Mouse (Mus musculus): ENCODE measurements around the gene Dnajb4. TPM values are rescaled to one million over a fixed set of nuclear protein-coding genes. Genes with fewer than 3 reads are reported as not detected.
A peak's percentile ranks its signal among the peaks of the same experiment; 100 is the strongest.

The Dnajb4 gene
- total and polyA plus RNA-seq, 3 experiments = 10.7 to 14.6 TPM; not detected in 1

- no peak overlapping the region for H3K27ac ChIP-seq (ENCODE audit: control insufficient read depth, low read depth, low read length)
These were observed 60.2 kb downstream of the Dnajb4 start for GRCm38 (mm10) chr3:152149863-152150262.

GRCm38 (mm10) chr3:152149449-152149848 lies 60.7 kb downstream of the Dnajb4 start:
- Histone ChIP-seq H3K27me3 (ENCODE audit: control insufficient read depth in 1 of 2, insufficient read depth in 2 of 2, low read length in 2 of 2) (no peaks in the 10 kb centered on the region), H3K36me3 (ENCODE audit: control insufficient read depth in 1 of 2, insufficient read depth in 2 of 2, low read length in 2 of 2) (peaks cover 0 to 4% of the 10 kb centered on the region in 2 experiments; a peak in 2 of 4 replicates), H3K27ac (ENCODE audit: control insufficient read depth, low read depth, low read length) (no peak overlapping the region), H3K4me1 (ENCODE audit: control insufficient read depth in 1 of 2, insufficient read depth in 2 of 2, low read length in 2 of 2) (peaks cover 0 to 21% of the 10 kb centered on the region in 2 experiments; a peak in 2 of 4 replicates), H3K9ac (ENCODE audit: control insufficient read depth, low read depth, low read length, poor library complexity, severe bottlenecking) (no peak overlapping the region), H3K79me2 (ENCODE audit: control insufficient read depth, insufficient read depth, low read length, poor library complexity) (no peaks in the 10 kb centered on the region), H3K4me3 (ENCODE audit: control insufficient read depth in 1 of 2, insufficient read depth in 1 of 2, low read depth in 2 of 2, low read length in 2 of 2) (no peak overlapping the region), H3K9me3 (replicated peaks; ENCODE audit: insufficient read depth, low read length) (no peaks in the 10 kb centered on the region)
- peak; percentile 40 for DNase-seq (ENCODE audit: low read depth, low spot score)
- TF ChIP-seq TAL1 (IDR thresholded peaks at IDR 0.05; ENCODE audit: low read length) (no peak), MXI1 (IDR thresholded peaks at IDR 0.05; ENCODE audit: low read depth, low read length) (no peak), CHD2 (IDR thresholded peaks at IDR 0.05; ENCODE audit: low read length) (no peak), BHLHE40 (IDR thresholded peaks at IDR 0.05; ENCODE audit: borderline replicate concordance, low read depth, low read length) (no peak), USF2 (IDR thresholded peaks at IDR 0.05; ENCODE audit: borderline replicate concordance in 1 of 2, insufficient read depth in 1 of 2, low read depth in 1 of 2, low read length in 2 of 2) (no peak), ZMIZ1 (IDR thresholded peaks at IDR 0.05; ENCODE audit: low read depth, low read length) (no peak), CTCF (IDR thresholded peaks at IDR 0.05 in 2 of 3, conservative IDR thresholded peaks at IDR 0.05 in 1 of 3; ENCODE audit: control insufficient read depth in 1 of 3, insufficient read depth in 1 of 3, low read depth in 2 of 3, low read length in 3 of 3, poor library complexity in 1 of 3, severe bottlenecking in 1 of 3) (no peak), ZNF384 (IDR thresholded peaks at IDR 0.05; ENCODE audit: low read depth, low read length) (no peak), POLR2A (IDR thresholded peaks at IDR 0.05; ENCODE audit: control insufficient read depth in 1 of 2, insufficient read depth in 1 of 2, low read depth in 1 of 2, low read length in 2 of 2, poor library complexity in 1 of 2) (no peak), MYB (IDR thresholded peaks at IDR 0.05; ENCODE audit: low read depth, low read length) (no peak), RCOR1 (IDR thresholded peaks at IDR 0.05; ENCODE audit: low read depth, low read length) (no peak), JUND (IDR thresholded peaks at IDR 0.05; ENCODE audit: low read depth, low read length) (no peak)

More at GRCm38 (mm10) chr3:152149863-152150262, 60.2 kb downstream of the Dnajb4 start:
- H3K4me1 ChIP-seq (ENCODE audit: control insufficient read depth in 1 of 2, insufficient read depth in 2 of 2, low read length in 2 of 2) = peaks cover 0 to 21% of the 10 kb centered on the region in 2 experiments; a peak in 2 of 4 replicates
- no peak overlapping the region for H3K9ac ChIP-seq (ENCODE audit: control insufficient read depth, low read depth, low read length, poor library complexity, severe bottlenecking)
- H3K4me3 ChIP-seq (ENCODE audit: control insufficient read depth in 1 of 2, insufficient read depth in 1 of 2, low read depth in 2 of 2, low read length in 2 of 2) = no peak overlapping the region
- H3K9me3 ChIP-seq (replicated peaks; ENCODE audit: insufficient read depth, low read length) = no peaks in the 10 kb centered on the region
- peaks cover 0 to 4% of the 10 kb centered on the region in 2 experiments; a peak in 2 of 4 replicates for H3K36me3 ChIP-seq (ENCODE audit: control insufficient read depth in 1 of 2, insufficient read depth in 2 of 2, low read length in 2 of 2)
- DNase-seq (ENCODE audit: low read depth, low spot score) = no peak
- no peaks in the 10 kb centered on the region for H3K79me2 ChIP-seq (ENCODE audit: control insufficient read depth, insufficient read depth, low read length, poor library complexity)
- no peaks in the 10 kb centered on the region for H3K27me3 ChIP-seq (ENCODE audit: control insufficient read depth in 1 of 2, insufficient read depth in 2 of 2, low read length in 2 of 2)
- no peak for TF ChIP-seq MAX (IDR thresholded peaks at IDR 0.05; ENCODE audit: low read length)
- TF ChIP-seq POLR2AphosphoS5 (IDR thresholded peaks at IDR 0.05; ENCODE audit: borderline replicate concordance, low read depth, low read length) = no peak
- TF ChIP-seq POLR2AphosphoS2 (IDR thresholded peaks at IDR 0.05; ENCODE audit: low read length) = no peak
- no peak for TF ChIP-seq CTCF (IDR thresholded peaks at IDR 0.05 in 2 of 3, conservative IDR thresholded peaks at IDR 0.05 in 1 of 3; ENCODE audit: control insufficient read depth in 1 of 3, insufficient read depth in 1 of 3, low read depth in 2 of 3, low read length in 3 of 3, poor library complexity in 1 of 3, severe bottlenecking in 1 of 3)
- no peak for TF ChIP-seq RCOR1 (IDR thresholded peaks at IDR 0.05; ENCODE audit: low read depth, low read length)
- no peak for TF ChIP-seq MAFK (IDR thresholded peaks at IDR 0.05; ENCODE audit: borderline replicate concordance, low read depth, low read length)
- no peak for TF ChIP-seq TBP (IDR thresholded peaks at IDR 0.05; ENCODE audit: low read depth, low read length)
- TF ChIP-seq ZMIZ1 (IDR thresholded peaks at IDR 0.05; ENCODE audit: low read depth, low read length) = no peak
- no peak for TF ChIP-seq HCFC1 (IDR thresholded peaks at IDR 0.05; ENCODE audit: low read depth, low read length)
- TF ChIP-seq TAL1 (IDR thresholded peaks at IDR 0.05; ENCODE audit: low read length) = no peak
- no peak for TF ChIP-seq MYC (IDR thresholded peaks at IDR 0.05; ENCODE audit: low read depth, low read length)
- TF ChIP-seq USF2 (IDR thresholded peaks at IDR 0.05; ENCODE audit: borderline replicate concordance in 1 of 2, insufficient read depth in 1 of 2, low read depth in 1 of 2, low read length in 2 of 2) = no peak
- no peak for TF ChIP-seq NRF1 (IDR thresholded peaks at IDR 0.05; ENCODE audit: insufficient read depth, low read depth, low read length, poor library complexity, severe bottlenecking)
- TF ChIP-seq CHD1 (IDR thresholded peaks at IDR 0.05; ENCODE audit: low read depth, low read length) = no peak
- TF ChIP-seq MXI1 (IDR thresholded peaks at IDR 0.05; ENCODE audit: low read depth, low read length) = no peak
- no peak for TF ChIP-seq ZC3H11A (IDR thresholded peaks at IDR 0.05; ENCODE audit: low read depth, low read length)
